Mouse (Mus musculus): ENCODE measurements around the gene Adamts15. TPM values are rescaled to one million over a fixed set of nuclear protein-coding genes. Genes with fewer than 3 reads are reported as not detected.

The Adamts15 gene
- polyA plus RNA-seq, 1 experiment from 2014 or later, result 10.2 TPM

- ATAC-seq, result no peak
- Histone ChIP-seq H3K36me3 (ENCODE audit: insufficient read depth, low read length) (no peaks in the 10 kb centered on the region), H3K27me3 (replicated peaks; ENCODE audit: insufficient read depth, low read length) (peaks cover 48% of the 10 kb centered on the region), H3K4me2 (replicated peaks; ENCODE audit: low read depth, low read length) (no peak overlapping the region), H3K27ac (ENCODE audit: low read length) (no peak overlapping the region), H3K4me1 (ENCODE audit: insufficient read depth, low read depth, low read length) (peaks cover 7% of the 10 kb centered on the region; the same call in 1 of the 2 replicates), H3K9me3 (ENCODE audit: low read length) (no peaks in the 10 kb centered on the region), H3K9ac (replicated peaks; ENCODE audit: low read depth) (no peak overlapping the region), H3K4me3 (ENCODE audit: low read depth, low read length) (no peak overlapping the region)
- DNase-seq (ENCODE audit: low spot score), result no peak
- WGBS, result 65% methylated on average over 1 of the region's 1 CpGs
- no peak for TF ChIP-seq CTCF (IDR thresholded peaks at IDR 0.05)
- no peak for TF ChIP-seq EP300 (IDR thresholded peaks at IDR 0.05)
Measured at GRCm38 (mm10) chr9:30945276-30945675, 23.0 kb upstream of the Adamts15 start.

- H3K4me3 ChIP-seq (ENCODE audit: low read depth, low read length), result no peak overlapping the region
- 25% methylated on average over 1 of the region's 1 CpGs for WGBS
- ATAC-seq (no peak), DNase-seq (ENCODE audit: low spot score) (no peak)
- H3K4me1 ChIP-seq (ENCODE audit: insufficient read depth, low read depth, low read length), result peaks cover 7% of the 10 kb centered on the region; the same call in 1 of the 2 replicates
- no peaks in the 10 kb centered on the region for H3K36me3 ChIP-seq (ENCODE audit: insufficient read depth, low read length)
- H3K4me2 ChIP-seq (replicated peaks; ENCODE audit: low read depth, low read length), result peak overlapping the region; percentile 88
- peaks cover 48% of the 10 kb centered on the region for H3K27me3 ChIP-seq (replicated peaks; ENCODE audit: insufficient read depth, low read length)
- no peak overlapping the region for H3K9ac ChIP-seq (replicated peaks; ENCODE audit: low read depth)
- no peak overlapping the region for H3K27ac ChIP-seq (ENCODE audit: low read length)
- no peak for TF ChIP-seq CTCF (IDR thresholded peaks at IDR 0.05)
- no peak for TF ChIP-seq EP300 (IDR thresholded peaks at IDR 0.05)
- no peaks in the 10 kb centered on the region for H3K9me3 ChIP-seq (ENCODE audit: low read length)
Measured at GRCm38 (mm10) chr9:30944234-30944633, 22.0 kb upstream of the Adamts15 start.

- peaks cover 48% of the 10 kb centered on the region for H3K27me3 ChIP-seq (replicated peaks; ENCODE audit: insufficient read depth, low read length)
- H3K4me1 ChIP-seq (ENCODE audit: insufficient read depth, low read depth, low read length), result peaks cover 7% of the 10 kb centered on the region; the same call in 1 of the 2 replicates
- DNase-seq (ENCODE audit: low spot score) (no peak), ATAC-seq (peak; percentile 2; the same call in 1 of the 2 replicates)
- H3K4me3 ChIP-seq (ENCODE audit: low read depth, low read length), result peak overlapping the region; percentile 47
- no peaks in the 10 kb centered on the region for H3K36me3 ChIP-seq (ENCODE audit: insufficient read depth, low read length)
- H3K9me3 ChIP-seq (ENCODE audit: low read length), result no peaks in the 10 kb centered on the region
- no peak overlapping the region for H3K27ac ChIP-seq (ENCODE audit: low read length)
- no peak overlapping the region; the same call in 1 of the 2 replicates for H3K9ac ChIP-seq (replicated peaks; ENCODE audit: low read depth)
- no peak for TF ChIP-seq CTCF (IDR thresholded peaks at IDR 0.05)
- TF ChIP-seq EP300 (IDR thresholded peaks at IDR 0.05), result no peak
- H3K4me2 ChIP-seq (replicated peaks; ENCODE audit: low read depth, low read length), result peak overlapping the region; percentile 88
- WGBS, result 10% methylated on average over 13 of the region's 14 CpGs
Measured at GRCm38 (mm10) chr9:30943341-30943740, 21.1 kb upstream of the Adamts15 start.

- Histone ChIP-seq H3K9ac (replicated peaks; ENCODE audit: low read depth) (no peak within 1 kb of the TSS; the same call in 1 of the 2 replicates), H3K36me3 (ENCODE audit: insufficient read depth, low read length) (no peaks in the 10 kb centered on the region), H3K4me3 (ENCODE audit: low read depth, low read length) (peak within 1 kb of the TSS; percentile 47), H3K4me1 (ENCODE audit: insufficient read depth, low read depth, low read length) (peaks cover 7% of the 10 kb centered on the region; the same call in 1 of the 2 replicates), H3K27ac (ENCODE audit: low read length) (no peak within 1 kb of the TSS), H3K9me3 (ENCODE audit: low read length) (no peaks in the 10 kb centered on the region), H3K4me2 (replicated peaks; ENCODE audit: low read depth, low read length) (peak within 1 kb of the TSS; percentile 88), H3K27me3 (replicated peaks; ENCODE audit: insufficient read depth, low read length) (peaks cover 48% of the 10 kb centered on the region)
- WGBS, result 1% methylated on average over 89 of the region's 96 CpGs
- TF ChIP-seq CTCF (IDR thresholded peaks at IDR 0.05) (peak; percentile 61), EP300 (IDR thresholded peaks at IDR 0.05) (no peak)
- peak; percentile 71 for ATAC-seq
- no peak for DNase-seq (ENCODE audit: low spot score)
Measured at GRCm38 (mm10) chr9:30942512-30943313, 20.5 kb upstream of the Adamts15 start, which contains the start of gene Adamts8. TSS of gene Adamts8 (plus strand) at chr9:30942562.

- Histone ChIP-seq H3K4me3 (ENCODE audit: low read depth, low read length) (no peak overlapping the region), H3K4me1 (ENCODE audit: insufficient read depth, low read depth, low read length) (peaks cover 7% of the 10 kb centered on the region; the same call in 1 of the 2 replicates), H3K4me2 (replicated peaks; ENCODE audit: low read depth, low read length) (no peak overlapping the region), H3K9me3 (ENCODE audit: low read length) (no peaks in the 10 kb centered on the region), H3K9ac (replicated peaks; ENCODE audit: low read depth) (no peak overlapping the region), H3K36me3 (ENCODE audit: insufficient read depth, low read length) (no peaks in the 10 kb centered on the region), H3K27ac (ENCODE audit: low read length) (no peak overlapping the region), H3K27me3 (replicated peaks; ENCODE audit: insufficient read depth, low read length) (peaks cover 44% of the 10 kb centered on the region)
- WGBS, result 3% methylated on average over 6 of the region's 6 CpGs
- ATAC-seq (peak; percentile 29; the same call in 1 of the 2 replicates), DNase-seq (ENCODE audit: low spot score) (peak; percentile 83)
- no peak for TF ChIP-seq EP300 (IDR thresholded peaks at IDR 0.05)
- peak; percentile 99 for TF ChIP-seq CTCF (IDR thresholded peaks at IDR 0.05)
Measured at GRCm38 (mm10) chr9:30940328-30940727, 18.1 kb upstream of the Adamts15 start.

- Histone ChIP-seq H3K4me3 (ENCODE audit: low read depth, low read length) (no peak overlapping the region), H3K27me3 (replicated peaks; ENCODE audit: insufficient read depth, low read length) (peaks cover 11% of the 10 kb centered on the region; the same call in 1 of the 2 replicates), H3K4me2 (replicated peaks; ENCODE audit: low read depth, low read length) (no peak overlapping the region), H3K36me3 (ENCODE audit: insufficient read depth, low read length) (no peaks in the 10 kb centered on the region), H3K4me1 (ENCODE audit: insufficient read depth, low read depth, low read length) (no peaks in the 10 kb centered on the region; the same call in 1 of the 2 replicates), H3K27ac (ENCODE audit: low read length) (no peak overlapping the region), H3K9me3 (ENCODE audit: low read length) (no peaks in the 10 kb centered on the region), H3K9ac (replicated peaks; ENCODE audit: low read depth) (no peak overlapping the region)
- TF ChIP-seq EP300 (IDR thresholded peaks at IDR 0.05), result peak; percentile 17; the same call in 1 of the 2 replicates
- peak; percentile 77 for TF ChIP-seq CTCF (IDR thresholded peaks at IDR 0.05)
- WGBS, result 27% methylated on average over 9 of the region's 9 CpGs
- ATAC-seq, result peak; percentile 63
- peak; percentile 85 for DNase-seq (ENCODE audit: low spot score)
Measured at GRCm38 (mm10) chr9:30936674-30937438, 14.6 kb upstream of the Adamts15 start.
